Mouse (Mus musculus) spleen, adult 2 months (tissue): ENCODE measurements at regions not wholly inside any gene's neighbourhood (a gene's known extent, or its start where the extent isn't known, plus 50 kb on each side); places are given as distances from the start of the nearest gene placed in this dataset.
"Not testable (repeated sequence)": the region's sequence is repeated elsewhere in the genome, so short reads cannot be mapped to it uniquely, and the experiment has no call there.

Source experiments
- CTCF ChIP-seq: fragments of 200-500 bp; IDR thresholded peaks from 2 replicates; pipeline ENCODE4 v1.5.1; 2011; ENCODE audit warnings: mild to moderate bottlenecking, inconsistent platforms; ENCODE audit not compliant: insufficient read depth, insufficient read length, insufficient replicate concordance; ENCODE audit errors: extremely low read depth
- POLR2A ChIP-seq: fragments of 200-500 bp; IDR thresholded peaks from 2 replicates; pipeline ENCODE4 v1.6.1; 2011; ENCODE audit warnings: low read depth, low read length, inconsistent platforms

DNA sequence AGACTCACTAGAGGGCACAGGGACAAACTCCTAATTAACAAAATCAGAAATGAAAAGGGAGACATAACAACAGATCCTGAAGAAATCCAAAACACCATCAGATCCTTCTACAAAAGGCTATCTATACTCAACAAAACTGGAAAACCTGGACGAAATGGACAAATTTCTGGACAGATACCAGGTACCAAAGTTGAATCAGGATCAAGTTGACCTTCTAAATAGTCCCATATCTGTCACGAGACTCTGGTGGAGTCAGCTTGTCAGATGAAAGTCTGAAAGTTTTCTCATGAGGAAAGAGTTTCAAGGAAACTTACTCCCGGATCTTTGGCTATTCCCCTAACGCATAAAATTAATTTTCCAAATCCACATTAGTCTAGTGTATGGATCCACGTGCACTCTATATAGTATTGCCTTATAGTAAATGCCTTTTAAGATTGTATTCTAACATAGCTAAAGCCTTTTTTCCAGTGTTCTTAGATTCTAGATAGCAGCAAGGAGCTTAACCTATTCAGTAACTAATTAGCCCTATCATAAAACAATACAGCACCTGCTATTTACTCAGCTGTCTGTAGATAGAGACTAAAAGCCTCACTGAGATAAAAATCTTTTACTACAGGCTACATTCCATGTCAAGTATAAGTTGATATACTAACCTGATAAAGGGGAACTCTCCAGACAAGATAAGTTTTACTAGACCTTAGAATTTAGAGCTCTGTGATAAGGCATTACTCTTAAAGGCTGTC, 917.6 kb upstream of the Tacstd2 start:
- not testable (repeated sequence) for TF ChIP-seq CTCF, POLR2A
